Mouse (Mus musculus): Measurements from ENCODE around the gene Acsbg2.
A peak's percentile ranks its signal among the peaks of the same experiment; 100 is the strongest.

Acsbg2 gene

DNA sequence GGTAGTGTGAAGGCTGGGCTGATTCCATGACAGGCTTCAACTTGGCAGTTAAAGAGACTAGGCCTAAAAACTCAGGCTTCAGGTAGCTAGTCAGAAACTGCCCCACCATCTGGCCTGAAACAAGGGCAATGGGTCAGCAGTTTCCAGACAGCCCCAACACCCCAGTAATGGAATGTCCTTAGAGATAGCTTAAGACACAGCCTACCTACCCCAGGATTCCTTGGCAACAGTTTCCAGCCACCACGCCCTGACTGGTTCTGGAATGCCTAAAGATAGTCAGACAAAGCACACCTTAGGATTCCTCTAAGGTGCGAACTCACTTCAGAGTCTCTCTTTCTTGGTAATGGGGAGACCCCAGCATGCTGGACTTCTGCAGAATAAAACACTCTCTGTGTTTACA lies 51.9 kb downstream of the Acsbg2 start:
- DNase-seq (ENCODE audit: low read depth, low spot score) = no peak

DNA sequence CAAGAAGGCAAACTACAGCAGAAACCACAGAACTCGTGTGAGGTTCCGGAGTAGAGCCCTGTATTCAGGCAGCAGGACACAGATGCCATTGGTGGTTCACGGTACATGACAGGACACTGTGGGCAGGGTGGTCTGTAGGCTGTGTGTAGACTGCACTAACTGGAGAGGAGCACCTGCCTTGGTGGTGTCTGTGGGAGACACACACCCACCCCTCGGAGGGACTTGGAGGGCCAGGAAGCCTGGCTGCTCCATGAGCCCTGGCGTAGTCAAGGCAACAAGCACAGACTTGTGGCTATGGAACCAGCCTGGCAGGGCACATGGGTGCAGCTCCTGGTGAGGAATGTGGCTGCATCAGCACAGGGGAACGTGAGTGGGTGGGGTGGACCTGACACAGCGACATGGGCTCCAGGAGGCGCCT lies 54.5 kb downstream of the Acsbg2 start:
- no peak for DNase-seq (ENCODE audit: low read depth, low spot score)

DNA sequence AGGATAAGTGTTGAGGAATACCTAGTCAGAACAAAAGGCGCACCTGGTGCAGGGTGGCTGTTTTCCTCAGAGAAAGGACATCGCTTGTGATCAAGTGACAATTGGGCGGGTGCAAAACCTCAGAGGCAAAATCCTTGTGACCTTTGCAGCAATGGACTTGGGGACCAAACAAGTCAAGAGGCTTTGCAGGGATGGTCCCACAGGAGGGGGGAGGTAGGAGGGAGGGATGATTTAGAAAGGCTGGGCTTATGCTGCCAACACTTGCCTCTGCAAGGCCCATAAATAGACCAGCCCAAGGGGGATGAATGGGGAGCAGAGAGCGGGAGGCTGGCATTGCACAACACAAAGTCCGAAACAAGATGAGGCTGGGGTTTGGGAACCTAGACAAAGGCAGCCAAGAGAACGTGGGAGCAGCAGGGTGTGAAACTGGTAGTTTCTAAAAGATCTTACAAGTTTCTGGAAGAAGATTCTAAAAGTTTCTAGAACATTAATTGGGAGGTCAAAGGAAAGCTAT lies 55.2 kb downstream of the Acsbg2 start:
- DNase-seq (ENCODE audit: low read depth, low spot score) = no peak

DNA sequence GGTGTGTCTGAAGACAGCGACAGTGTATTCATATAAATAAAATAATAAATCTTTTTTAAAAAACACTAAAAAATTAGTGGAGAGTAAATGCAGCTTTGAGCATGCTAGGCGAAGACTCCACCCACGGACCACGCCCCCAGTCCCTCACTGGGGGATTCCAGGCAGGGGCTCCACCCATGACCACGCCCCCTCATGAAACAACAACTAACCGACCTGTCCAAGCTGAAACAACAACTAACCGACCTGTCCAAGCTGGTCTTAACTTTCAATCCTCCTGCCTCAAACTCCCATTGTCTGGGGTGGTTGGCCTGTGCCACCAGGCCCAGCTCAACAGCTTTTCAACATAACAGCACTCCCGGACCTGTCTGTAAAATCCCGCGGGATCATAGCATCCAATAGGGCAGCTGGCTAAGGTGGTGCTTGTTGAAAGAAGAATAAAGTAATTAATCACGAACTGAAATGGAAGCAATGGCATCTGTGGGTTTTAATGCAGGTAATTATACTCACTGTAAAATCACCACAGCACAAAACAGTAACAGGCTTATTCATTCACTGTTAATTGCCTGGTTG lies 56.1 kb downstream of the Acsbg2 start:
- DNase-seq (ENCODE audit: low read depth, low spot score) = no peak

DNA sequence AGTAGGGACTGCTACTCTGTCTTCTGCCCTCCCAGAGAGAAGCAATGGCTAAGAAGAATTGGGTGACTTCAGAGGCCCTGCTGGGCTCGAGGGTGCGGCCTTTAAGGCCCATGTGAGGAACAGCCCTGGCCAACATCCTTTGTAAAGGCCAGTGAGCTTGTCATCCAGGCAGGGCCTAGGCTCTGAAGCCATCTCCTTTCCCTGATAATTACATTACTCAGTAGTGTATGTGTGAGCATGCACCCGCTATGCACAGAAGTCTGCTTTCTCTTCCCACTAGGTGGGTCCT lies 59.2 kb downstream of the Acsbg2 start:
- DNase-seq (ENCODE audit: low read depth, low spot score) = no peak

DNA sequence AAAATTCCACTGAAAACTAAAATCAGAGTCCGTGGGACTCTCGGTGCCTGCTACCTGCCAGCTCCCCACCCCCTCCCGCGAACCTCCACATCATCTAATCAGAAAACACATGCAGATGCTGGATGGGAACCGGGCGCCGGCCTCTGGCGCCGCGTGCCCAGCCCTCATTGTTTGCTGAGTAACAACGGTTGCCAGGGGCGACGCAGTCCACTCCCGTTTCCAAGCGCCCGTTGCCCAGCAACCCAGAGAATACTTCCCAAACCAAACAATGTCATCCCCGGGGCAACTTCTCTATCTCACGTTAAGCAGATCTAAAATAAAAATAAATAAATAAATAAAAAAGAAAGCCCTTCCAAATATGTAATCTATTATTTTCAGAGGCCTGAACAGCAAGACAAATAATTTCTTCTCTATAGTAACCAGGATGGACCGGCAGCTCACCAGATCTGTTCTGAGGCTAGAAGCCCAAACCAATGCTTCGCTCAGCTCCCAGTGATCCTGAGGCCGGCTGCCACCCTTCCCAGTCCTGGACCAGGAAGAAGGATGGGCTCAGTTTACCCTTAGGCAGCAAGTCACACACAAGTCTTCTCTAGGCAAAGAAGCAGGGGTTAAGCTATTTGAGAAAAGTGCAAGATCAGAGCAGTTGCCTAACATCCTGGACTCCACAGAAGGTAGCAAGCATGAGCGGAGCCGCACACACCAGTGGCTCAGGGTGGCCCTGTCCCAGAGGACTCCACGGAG lies 59.8 kb downstream of the Acsbg2 start:
- peak; percentile 69 for DNase-seq (ENCODE audit: low read depth, low spot score)

DNA sequence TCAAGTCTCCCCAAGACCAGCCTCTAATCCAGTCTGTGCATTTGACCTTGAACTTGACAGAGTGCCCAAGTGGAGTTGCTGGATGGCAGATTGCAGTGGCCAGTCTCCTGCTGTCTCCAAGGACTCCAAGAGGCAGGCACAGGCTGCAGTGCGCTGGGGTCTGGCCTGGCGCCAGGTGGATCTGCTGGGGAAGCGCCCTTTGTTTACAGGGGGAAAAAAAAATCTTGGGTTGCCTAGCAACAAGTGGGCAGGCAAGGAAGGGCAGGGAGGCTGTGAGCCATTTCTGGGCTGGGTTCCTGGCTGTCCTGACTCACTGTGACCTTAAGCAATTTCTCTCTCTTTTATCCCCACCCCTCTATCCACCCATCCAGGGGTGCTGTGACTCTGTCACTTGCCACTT lies 64.0 kb downstream of the Acsbg2 start:
- no peak for DNase-seq (ENCODE audit: low read depth, low spot score)

DNA sequence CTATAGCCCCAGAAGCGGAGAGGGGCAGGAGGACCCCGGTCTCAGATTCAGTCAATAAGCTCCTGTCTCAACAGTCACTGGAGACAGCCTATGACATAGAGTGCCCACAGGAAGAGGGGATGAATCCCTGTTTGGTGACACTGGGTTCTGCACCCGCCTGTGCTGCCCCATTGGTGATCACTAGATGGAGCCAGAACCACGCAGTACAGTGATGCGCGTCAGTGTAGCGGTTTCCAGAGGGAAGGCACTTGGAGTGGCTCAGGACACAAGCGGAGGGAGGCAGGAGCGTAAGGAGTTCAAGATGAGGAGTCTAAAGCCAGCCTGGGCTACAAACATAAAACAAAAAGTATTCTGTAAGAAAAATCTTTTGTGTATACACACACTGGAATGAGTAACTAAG lies 65.7 kb downstream of the Acsbg2 start:
- DNase-seq (ENCODE audit: low read depth, low spot score) = no peak

DNA sequence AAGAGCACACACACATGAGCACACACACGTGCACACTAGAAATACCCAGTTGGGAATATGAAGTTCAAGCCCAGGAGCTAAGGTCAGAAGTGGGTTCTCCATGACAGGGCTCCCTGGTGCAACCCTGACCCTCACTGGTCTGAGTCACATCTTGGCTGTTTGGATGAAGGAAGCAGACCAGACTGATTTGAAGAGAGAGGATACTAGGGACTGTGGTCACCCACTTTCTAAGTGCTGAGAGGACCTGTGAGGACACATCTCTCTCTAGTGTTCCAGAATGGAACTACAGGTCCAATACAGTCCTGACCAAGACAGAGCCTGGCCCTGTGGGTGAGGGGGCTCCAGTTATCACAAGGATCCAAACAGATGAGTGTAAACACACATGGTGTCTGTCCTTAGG lies 68.5 kb downstream of the Acsbg2 start:
- no peak for DNase-seq (ENCODE audit: low read depth, low spot score)

DNA sequence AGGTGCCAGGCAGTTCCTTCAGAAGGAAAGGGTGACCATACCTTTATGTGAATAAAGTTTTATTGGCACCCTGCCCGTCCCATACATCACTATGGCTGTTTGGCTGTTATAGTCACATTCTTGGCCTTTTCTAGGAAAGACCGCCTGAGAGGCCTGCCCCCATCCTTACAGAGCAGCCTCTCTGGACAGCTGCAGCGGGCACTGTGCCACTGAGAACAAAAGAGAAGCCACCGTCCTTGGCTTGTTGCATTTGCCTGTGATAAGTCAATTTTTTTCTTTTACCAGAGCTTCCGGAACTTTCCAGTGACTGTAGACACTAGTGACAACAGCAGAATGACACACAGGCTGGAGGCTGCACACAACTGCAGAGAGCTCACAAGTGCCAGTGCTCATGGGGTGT lies 69.3 kb downstream of the Acsbg2 start:
- DNase-seq (ENCODE audit: low read depth, low spot score) = no peak

DNA sequence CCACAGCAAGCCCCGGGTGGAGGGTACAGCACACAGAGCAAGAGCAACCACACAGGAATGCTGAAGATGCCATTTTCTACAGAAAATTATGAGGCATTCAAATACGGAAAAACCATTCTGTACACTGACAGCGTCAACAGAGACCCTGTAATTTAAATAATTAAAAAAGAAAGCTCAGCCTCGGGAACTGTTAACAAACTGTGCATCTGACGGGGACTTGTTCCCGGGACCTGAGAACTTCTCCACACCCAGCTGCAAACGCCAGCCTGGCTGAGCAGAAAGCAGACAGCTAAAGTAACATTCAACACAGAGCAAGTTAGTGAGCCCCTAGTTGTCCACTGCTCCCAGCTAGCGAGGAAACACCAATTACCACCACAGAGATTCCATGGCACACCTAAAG lies 72.2 kb downstream of the Acsbg2 start:
- DNase-seq (ENCODE audit: low read depth, low spot score) = no peak

DNA sequence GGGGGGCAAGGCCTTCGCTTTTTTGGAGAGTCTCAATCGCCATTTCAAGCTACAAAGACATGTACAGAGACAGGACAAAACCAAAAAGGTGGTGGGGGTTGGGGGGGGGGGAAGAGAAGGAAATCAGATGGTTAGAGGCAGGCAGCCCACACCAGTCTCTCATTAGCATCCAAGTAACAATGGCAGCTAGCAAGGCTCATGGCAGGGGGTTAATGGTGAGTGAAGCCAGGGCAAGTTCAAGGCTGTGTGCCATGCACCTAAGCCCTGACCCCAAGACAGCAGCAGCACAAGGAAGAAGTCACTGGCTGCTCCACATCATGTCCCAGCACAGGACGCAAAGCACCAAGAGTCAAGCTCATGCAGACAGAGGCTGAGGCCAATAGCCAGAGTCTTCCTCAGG lies 75.0 kb downstream of the Acsbg2 start:
- DNase-seq (ENCODE audit: low read depth, low spot score) = no peak

DNA sequence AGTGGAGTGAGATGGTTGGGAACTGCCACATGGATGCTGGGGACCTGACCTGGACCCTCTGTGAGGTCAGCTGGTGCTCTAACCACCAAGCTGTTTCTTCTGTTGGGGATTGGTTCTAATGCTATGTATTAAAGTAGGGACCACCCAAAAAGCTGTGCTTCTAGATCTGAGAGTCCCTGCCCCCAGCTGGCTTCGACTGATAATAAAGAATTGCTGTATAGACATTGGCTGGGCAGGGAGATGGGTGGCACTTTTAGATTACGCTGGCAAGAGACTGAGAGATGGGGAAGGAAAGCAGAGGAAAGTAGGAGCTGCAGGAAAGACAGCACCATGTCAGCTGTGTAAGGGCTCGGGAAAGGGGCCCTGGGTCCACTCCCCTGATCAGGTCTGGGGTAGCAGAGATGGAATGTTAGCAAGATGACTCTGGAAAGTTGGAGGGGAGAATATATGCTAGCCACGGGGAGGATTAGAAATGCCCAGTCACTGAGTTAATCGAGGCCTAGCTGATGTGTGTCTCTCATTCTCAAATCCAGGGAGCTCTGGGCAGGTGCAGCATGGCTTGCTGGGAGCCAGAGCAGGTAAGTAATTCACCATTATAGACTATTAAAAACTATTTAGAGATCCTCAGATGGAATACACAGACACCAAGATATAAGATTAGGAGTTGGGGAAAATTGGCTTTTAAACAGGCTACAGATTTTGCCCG lies 80.5 kb downstream of the Acsbg2 start:
- DNase-seq (ENCODE audit: low read depth, low spot score) = no peak
